30 mouse cellular contexts compared by ENCODE assay signal in genomic region chr10:61747302-61747701, GRCm38 (mm10). TPM values are rescaled to one million over a fixed set of nuclear protein-coding genes. Genes with fewer than 3 reads are reported as not detected.
A peak's percentile ranks its signal among the peaks of the same experiment; 100 is the strongest.
DNase-seq lines count a peak whose midpoint lies in the region; ATAC-seq and TF ChIP-seq lines count a peak whose summit lies in the region.
"Had no signal": no experiment of that assay in that cellular context is flagged by ENCODE, and none has a peak within 500 bp of the region (broad histone marks: within the 10 kb centered on the region; RNA-seq: fewer than 3 reads in every experiment).

No protein-coding gene starts in this region.

- no peak overlapping the region for H3K4me2 ChIP-seq in hindbrain, embryonic 13.5 days
- no peak overlapping the region for H3K4me2 ChIP-seq in hindbrain, embryonic 14.5 days (replicated peaks)
- H3K4me2 ChIP-seq in midbrain, postnatal 0 days (ENCODE audit: low read depth, low read length, poor library complexity, severe bottlenecking) = no peak overlapping the region
- H3K4me2 ChIP-seq in midbrain, embryonic 15.5 days = no peak overlapping the region
- H3K4me2 ChIP-seq: embryonic facial prominence, embryonic 12.5 days; embryonic facial prominence, embryonic 15.5 days; heart, embryonic 12.5 days; heart, embryonic 15.5 days had no signal

- TF ChIP-seq POLR2A in brain, embryonic 14.5 days (IDR thresholded peaks at IDR 0.05; ENCODE audit: borderline replicate concordance, extremely low read depth, insufficient read depth, insufficient read length, poor library complexity, severe bottlenecking) = no peak

- no peak for ATAC-seq in hindbrain, embryonic 13.5 days (ENCODE audit: low FRiP score)
- no peak for ATAC-seq in hindbrain, embryonic 14.5 days (ENCODE audit: low FRiP score)
- no peak for ATAC-seq in midbrain, postnatal 0 days (ENCODE audit: low FRiP score)
- ATAC-seq in midbrain, embryonic 15.5 days (replicated peaks) = no peak
- ATAC-seq: forebrain, embryonic 14.5 days; forebrain, postnatal 0 days; hindbrain, embryonic 16.5 days; inflammation-experienced regulatory T-cells, adult 6 months; intestine, embryonic 16.5 days; Patski had no signal

- DNase-seq in gastrocnemius, adult 2 months = peak; percentile 39
- DNase-seq in gastrocnemius, postnatal 25 days = no peak
- no peak for DNase-seq in hindbrain, embryonic 14.5 days (ENCODE audit: low spot score)
- DNase-seq in midbrain, postnatal 0 days (ENCODE audit: low spot score) = peak; percentile 31
- peak; percentile 31 for DNase-seq in brain, embryonic 14.5 days (ENCODE audit: low read depth)
- DNase-seq in heart, adult 8-10 months (ENCODE audit: low spot score) = no peak
- DNase-seq: adrenal gland, postnatal 10 days; B cell, adult 2 months; cerebellum, adult 11-12 months; cerebellum, adult 8-10 months; forebrain, postnatal 0 days; gastrocnemius, postnatal 36 days; heart, adult 11 months; heart, postnatal 10 days; heart, postnatal 36 days; kidney, adult 18-20 months had no signal

- no peak for TF ChIP-seq CTCF in gastrocnemius, adult 2 months (IDR thresholded peaks at IDR 0.05)
- no peak for TF ChIP-seq CTCF in midbrain, postnatal 0 days (IDR thresholded peaks at IDR 0.05)
- TF ChIP-seq CTCF in brain, embryonic 14.5 days (IDR thresholded peaks at IDR 0.05; ENCODE audit: borderline replicate concordance, extremely low read depth, insufficient read depth, insufficient read length) = no peak

- no peaks in the 10 kb centered on the region; the same call in 1 of the 2 replicates for H3K9me3 ChIP-seq in hindbrain, embryonic 13.5 days
- 0 out of 2 replicates have a peak, but pooled peaks cover 3% of the 10 kb centered on the region for H3K9me3 ChIP-seq in hindbrain, embryonic 14.5 days (ENCODE audit: control insufficient read depth, low read length)
- H3K9me3 ChIP-seq in midbrain, postnatal 0 days (ENCODE audit: low read length) = no peaks in the 10 kb centered on the region
- no peaks in the 10 kb centered on the region for H3K9me3 ChIP-seq in midbrain, embryonic 15.5 days
- H3K9me3 ChIP-seq: embryonic facial prominence, embryonic 12.5 days; embryonic facial prominence, embryonic 15.5 days; G1E; heart, embryonic 15.5 days had no signal

- intact Hi-C loops in gastrocnemius, adult 2 months (cut with DNase I) = no loop called here

- 87% methylated on average over 13 of the region's 13 CpGs for WGBS in hindbrain, embryonic 13.5 days
- 80% methylated on average over 13 of the region's 13 CpGs for WGBS in hindbrain, embryonic 14.5 days
- 90% methylated on average over 13 of the region's 13 CpGs for WGBS in midbrain, postnatal 0 days
- WGBS in midbrain, embryonic 15.5 days = 97% methylated on average over 13 of the region's 13 CpGs

- H3K9ac ChIP-seq in hindbrain, embryonic 13.5 days = no peak overlapping the region
- H3K9ac ChIP-seq in hindbrain, embryonic 14.5 days = no peak overlapping the region
- no peak overlapping the region for H3K9ac ChIP-seq in midbrain, postnatal 0 days (replicated peaks; ENCODE audit: low read length, poor library complexity, severe bottlenecking)
- H3K9ac ChIP-seq in midbrain, embryonic 15.5 days = no peak overlapping the region
- H3K9ac ChIP-seq: embryonic facial prominence, embryonic 12.5 days; embryonic facial prominence, embryonic 15.5 days; forebrain, postnatal 0 days; heart, embryonic 12.5 days; heart, embryonic 15.5 days had no signal

- no peaks in the 10 kb centered on the region for H3K27me3 ChIP-seq in hindbrain, embryonic 13.5 days
- no peaks in the 10 kb centered on the region for H3K27me3 ChIP-seq in hindbrain, embryonic 14.5 days (ENCODE audit: control insufficient read depth, insufficient read depth, low read length)
- H3K27me3 ChIP-seq in midbrain, postnatal 0 days (ENCODE audit: insufficient read depth, low read length) = no peaks in the 10 kb centered on the region
- no peaks in the 10 kb centered on the region for H3K27me3 ChIP-seq in midbrain, embryonic 15.5 days (replicated peaks)
- H3K27me3 ChIP-seq: embryonic facial prominence, embryonic 12.5 days; embryonic facial prominence, embryonic 15.5 days; heart, embryonic 12.5 days; heart, embryonic 15.5 days; Patski had no signal

- H3K27ac ChIP-seq in gastrocnemius, adult 2 months = no peak overlapping the region
- peak overlapping the region; percentile 32 for H3K27ac ChIP-seq in hindbrain, embryonic 13.5 days
- H3K27ac ChIP-seq in hindbrain, embryonic 14.5 days = no peak overlapping the region
- no peak overlapping the region for H3K27ac ChIP-seq in midbrain, postnatal 0 days (ENCODE audit: low read depth, low read length)
- H3K27ac ChIP-seq in midbrain, embryonic 15.5 days = no peak overlapping the region
- H3K27ac ChIP-seq: embryonic facial prominence, embryonic 12.5 days; embryonic facial prominence, embryonic 15.5 days; heart, embryonic 15.5 days; hindbrain, embryonic 10.5 days had no signal

- no peaks in the 10 kb centered on the region for H3K4me1 ChIP-seq in hindbrain, embryonic 13.5 days (replicated peaks)
- no peaks in the 10 kb centered on the region for H3K4me1 ChIP-seq in hindbrain, embryonic 14.5 days (replicated peaks; ENCODE audit: control insufficient read depth, insufficient read depth, low read length)
- H3K4me1 ChIP-seq in midbrain, postnatal 0 days (ENCODE audit: insufficient read depth, low read length) = no peaks in the 10 kb centered on the region
- no peaks in the 10 kb centered on the region for H3K4me1 ChIP-seq in midbrain, embryonic 15.5 days
- H3K4me1 ChIP-seq: embryonic facial prominence, embryonic 12.5 days; embryonic facial prominence, embryonic 15.5 days; heart, embryonic 12.5 days; hindbrain, embryonic 10.5 days had no signal

- peaks cover 98% of the 10 kb centered on the region for H3K36me3 ChIP-seq in hindbrain, embryonic 13.5 days
- peaks cover 99% of the 10 kb centered on the region for H3K36me3 ChIP-seq in hindbrain, embryonic 14.5 days (replicated peaks; ENCODE audit: control insufficient read depth, insufficient read depth)
- H3K36me3 ChIP-seq in midbrain, postnatal 0 days (ENCODE audit: insufficient read depth, low read length) = peaks cover 62% of the 10 kb centered on the region
- H3K36me3 ChIP-seq in midbrain, embryonic 15.5 days (replicated peaks) = peaks cover 85% of the 10 kb centered on the region
- H3K36me3 ChIP-seq: G1E had no signal

- no peak overlapping the region for H3K4me3 ChIP-seq in gastrocnemius, adult 2 months
- no peak overlapping the region for H3K4me3 ChIP-seq in hindbrain, embryonic 13.5 days
- no peak overlapping the region for H3K4me3 ChIP-seq in hindbrain, embryonic 14.5 days (replicated peaks; ENCODE audit: low read length)
- no peak overlapping the region for H3K4me3 ChIP-seq in midbrain, postnatal 0 days (ENCODE audit: low read depth, low read length)
- no peak overlapping the region for H3K4me3 ChIP-seq in midbrain, embryonic 15.5 days
- H3K4me3 ChIP-seq: embryonic facial prominence, embryonic 12.5 days; embryonic facial prominence, embryonic 15.5 days; heart, embryonic 12.5 days; heart, embryonic 15.5 days; hindbrain, embryonic 10.5 days had no signal

RNA-seq across cellular contexts. Expression of gene Aifm2, which starts 32.2 kb away (rescaled TPM):
- total RNA-seq in gastrocnemius, adult 2 months (2021) = 10 to 100 TPM; 13.9 to 19.7 TPM
- 10 to 100 TPM; 13.5 to 19.4 TPM for total RNA-seq in gastrocnemius, postnatal 25 days (2021)
- polyA plus RNA-seq in hindbrain, embryonic 13.5 days (2015; fragmentation: Nextera tagmentation; extraction: Ambion mirVana) = 8.2 and 8.3 TPM in 2 replicates
- polyA plus RNA-seq in hindbrain, embryonic 14.5 days (2014; fragmentation: Nextera tagmentation; extraction: Ambion mirVana) = 11.9 and 12.3 TPM in 2 replicates
- 21.4 and 27.4 TPM in 2 replicates for total RNA-seq in midbrain, postnatal 0 days (2014; rRNA removed)
- polyA plus RNA-seq in midbrain, postnatal 0 days (2015; fragmentation: Nextera tagmentation; extraction: Ambion mirVana) = 18.6 and 19.2 TPM in 2 replicates
- 12.0 and 14.0 TPM in 2 replicates for polyA plus RNA-seq in midbrain, embryonic 15.5 days (2015; fragmentation: Nextera tagmentation; extraction: Ambion mirVana)
- 5.4 and 7.9 TPM in 2 replicates for polyA plus RNA-seq in brain, embryonic 14.5 days (2012; rRNA removed)
- total RNA-seq in heart, adult 8-10 months (2022) = 10 to 100 TPM; 21.1 to 29.9 (median 25.6) TPM

RNA-seq across cellular contexts. Expression of gene H2afy2, which starts 36.6 kb away (rescaled TPM):
- total RNA-seq in gastrocnemius, adult 2 months (2021) = 1 to 10 TPM in 1 of 2 experiments, under 1 TPM in 1; 0.36 to 1.1 TPM
- under 1 TPM; 0.72 to 0.92 TPM for total RNA-seq in gastrocnemius, postnatal 25 days (2021)
- 334 and 351 TPM in 2 replicates for polyA plus RNA-seq in hindbrain, embryonic 13.5 days (2015; fragmentation: Nextera tagmentation; extraction: Ambion mirVana)
- polyA plus RNA-seq in hindbrain, embryonic 14.5 days (2014; fragmentation: Nextera tagmentation; extraction: Ambion mirVana) = 202 and 203 TPM in 2 replicates
- total RNA-seq in midbrain, postnatal 0 days (2014; rRNA removed) = 116 and 123 TPM in 2 replicates
- polyA plus RNA-seq in midbrain, postnatal 0 days (2015; fragmentation: Nextera tagmentation; extraction: Ambion mirVana) = 185 and 206 TPM in 2 replicates
- polyA plus RNA-seq in midbrain, embryonic 15.5 days (2015; fragmentation: Nextera tagmentation; extraction: Ambion mirVana) = 307 and 327 TPM in 2 replicates
- polyA plus RNA-seq in brain, embryonic 14.5 days (2012; rRNA removed) = 140 and 186 TPM in 2 replicates
- 1 to 10 TPM; 3.7 to 5.2 (median 4.6) TPM for total RNA-seq in heart, adult 8-10 months (2022)
- total RNA-seq: CH12.LX had no signal
- polyA plus RNA-seq: G1E; inflammation-experienced regulatory T-cells, adult 6 months had no signal

RNA-seq across cellular contexts. Expression of gene Tysnd1, which starts 52.0 kb away (rescaled TPM):
- total RNA-seq in gastrocnemius, adult 2 months (2021) = 10 to 100 TPM; 12.3 to 14.4 TPM
- 10 to 100 TPM; 10.6 to 12.9 TPM for total RNA-seq in gastrocnemius, postnatal 25 days (2021)
- 18.2 and 24.7 TPM in 2 replicates for polyA plus RNA-seq in hindbrain, embryonic 13.5 days (2015; fragmentation: Nextera tagmentation; extraction: Ambion mirVana)
- 32.0 and 32.1 TPM in 2 replicates for polyA plus RNA-seq in hindbrain, embryonic 14.5 days (2014; fragmentation: Nextera tagmentation; extraction: Ambion mirVana)
- total RNA-seq in midbrain, postnatal 0 days (2014; rRNA removed) = 59.9 and 76.1 TPM in 2 replicates
- 28.5 and 28.8 TPM in 2 replicates for polyA plus RNA-seq in midbrain, postnatal 0 days (2015; fragmentation: Nextera tagmentation; extraction: Ambion mirVana)
- polyA plus RNA-seq in midbrain, embryonic 15.5 days (2015; fragmentation: Nextera tagmentation; extraction: Ambion mirVana) = 31.1 and 32.9 TPM in 2 replicates
- 42.7 and 49.4 TPM in 2 replicates for polyA plus RNA-seq in brain, embryonic 14.5 days (2012; rRNA removed)
- 10 to 100 TPM; 21.8 to 24.1 (median 23.6) TPM for total RNA-seq in heart, adult 8-10 months (2022)

Comparison
In these comparisons a context has a peak if more than half of its experiments do, and no peak if none do; other contexts are left out.
1. DNase-seq: peak in gastrocnemius, adult 2 months (single experiment), midbrain, postnatal 0 days (single experiment) and brain, embryonic 14.5 days (single experiment); none in gastrocnemius, postnatal 25 days (single experiment), hindbrain, embryonic 14.5 days (single experiment) and heart, adult 8-10 months (single experiment).